Mouse (Mus musculus) Patski (cell line): Measurements from ENCODE around the gene Prss30. TPM values are rescaled to one million over a fixed set of nuclear protein-coding genes. Genes with fewer than 3 reads are reported as not detected.
A peak's percentile ranks its signal among the peaks of the same experiment; 100 is the strongest.
"Not testable (repeated sequence)": the region's sequence is repeated elsewhere in the genome, so short reads cannot be mapped to it uniquely, and the experiment has no call there.

Source experiments
- ATAC-seq: fragments of 100-300 bp; one replicate; pipeline ENCODE4 v1.8.0; 2021
- CTCF ChIA-PET: fragments of 350-600 bp; sonication (Branson Sonifier 250); formaldehyde crosslinking; loops from one replicate; lab custom pipeline; 2022; ENCODE audit warnings: inconsistent platforms; lab: Charles Lee
- POLR2A ChIA-PET: fragments of 350-600 bp; sonication (Branson Sonifier 250); formaldehyde crosslinking; loops from one replicate; lab custom pipeline; 2022; ENCODE audit warnings: antibody characterized with exemption, inconsistent platforms; lab: Charles Lee
- DNase-seq: peaks from one replicate; pipeline ENCODE4 v3.0.0-alpha.2; 2011; ENCODE audit warnings: low read depth, low spot score
- H3K27me3 ChIP-seq: fragments of 371-371 bp; one replicate; pipeline ENCODE4 v1.5.1; 2021
- CTCF ChIP-seq: fragments of 100-300 bp; IDR thresholded peaks from one replicate; pipeline ENCODE4 v1.5.1; 2021
- in situ Hi-C: fragments of 300-500 bp; cut with MboI; formaldehyde crosslinking; loops from 3 replicates; pipeline ENCODE4 v1.11.1; 2018; ENCODE audit warnings: low pct_unique_long_range_greater_than_20kb, mixed read lengths
- polyA plus RNA-seq: library from polyadenylated mRNA; unstranded; gene quantifications from one replicate; pipeline ENCODE4 v1.2.3, GENCODE M21; 2021

Gene Prss30
- polyA plus RNA-seq, 1 experiment from 2014 or later = 0.05 TPM

- ATAC-seq (no peak), DNase-seq (no peak)
- in situ Hi-C loops = loop anchor here (5.0 kb wide), 2 partner anchors 89 to 184 kb away; no protein-coding TSS in a partner anchor
- TF ChIP-seq CTCF = no peak
- ChIA-PET CTCF (interaction anchor here (1.1 to 3.0 kb wide), 8 partner anchors 21 to 188 kb away, joined by 3 to 11 read pairs (median 6); partner anchors contain the start of genes Elob, Prss32, Prss41 and Sbp), POLR2A (no interaction called here)
- H3K27me3 ChIP-seq = no peaks in the 10 kb centered on the region
Measured at GRCm38 (mm10) chr17:23961573-23962122, 18.7 kb downstream of the Prss30 start.

- TF ChIP-seq CTCF = peak; percentile 95
- DNase-seq = peak; percentile 48
- ChIA-PET CTCF (interaction anchor here (0.7 to 3.0 kb wide), 24 partner anchors 10 to 190 kb away, joined by 3 to 11 read pairs (median 5); partner anchors contain the start of genes Elob, Prss32 and Prss41), POLR2A (interaction anchor here (0.5 kb wide), 1 partner anchor 89 kb away, joined by 3 read pairs; no protein-coding TSS in a partner anchor)
- H3K27me3 ChIP-seq = peaks cover 7% of the 10 kb centered on the region
- in situ Hi-C loops = loop anchor here (5.0 kb wide), 2 partner anchors 88 to 183 kb away; no protein-coding TSS in a partner anchor
- ATAC-seq = peak; percentile 79
Measured at GRCm38 (mm10) chr17:23960084-23960738, 20.2 kb downstream of the Prss30 start.

GRCm38 (mm10) chr17:23955174-23955573 lies 25.2 kb downstream of the Prss30 start, which contains the start of gene Sbpl:
TSS of gene Sbpl (minus strand) at chr17:23955274.
- in situ Hi-C loops = no loop called here
- no peak for ATAC-seq
- POLR2A ChIA-PET = no interaction called here
- CTCF ChIA-PET = no interaction called here
- no peak for DNase-seq
- TF ChIP-seq CTCF = no peak
- peaks cover 12% of the 10 kb centered on the region for H3K27me3 ChIP-seq

GRCm38 (mm10) chr17:23950828-23951227 lies 29.5 kb downstream of the Prss30 start:
- H3K27me3 ChIP-seq = peaks cover 11% of the 10 kb centered on the region
- DNase-seq, in situ Hi-C loops, POLR2A ChIA-PET, ATAC-seq: not testable (repeated sequence)
- CTCF ChIA-PET = interaction anchor here (1.1 kb wide), 1 partner anchor 9 kb away, joined by 3 read pairs; no protein-coding TSS in a partner anchor

GRCm38 (mm10) chr17:23949068-23949467 lies 31.3 kb downstream of the Prss30 start:
- in situ Hi-C loops = no loop called here
- ChIA-PET CTCF (no interaction called here), POLR2A (no interaction called here)
- DNase-seq (no peak), ATAC-seq (no peak)
- no peak for TF ChIP-seq CTCF
- H3K27me3 ChIP-seq = no peaks in the 10 kb centered on the region

- CTCF ChIA-PET, ATAC-seq, DNase-seq, POLR2A ChIA-PET, in situ Hi-C loops, H3K27me3 ChIP-seq: not testable (repeated sequence)
Measured at GRCm38 (mm10) chr17:23947486-23947885, 32.9 kb downstream of the Prss30 start.

- ATAC-seq (no peak), DNase-seq (no peak)
- TF ChIP-seq CTCF = no peak
- H3K27me3 ChIP-seq = peaks cover 4% of the 10 kb centered on the region
- POLR2A ChIA-PET = no interaction called here
- CTCF ChIA-PET = interaction anchor here (1.5 kb wide), 1 partner anchor 21 kb away, joined by 3 read pairs; no protein-coding TSS in a partner anchor
- in situ Hi-C loops = no loop called here
Measured at GRCm38 (mm10) chr17:23941372-23941771, 39.0 kb downstream of the Prss30 start, which contains the start of gene Sbp. TSS of gene Sbp (plus strand) at chr17:23941672.

- TF ChIP-seq CTCF = no peak
- in situ Hi-C loops = no loop called here
- ChIA-PET POLR2A (no interaction called here), CTCF (no interaction called here)
- H3K27me3 ChIP-seq = no peaks in the 10 kb centered on the region
- DNase-seq (no peak), ATAC-seq (no peak)
Measured at GRCm38 (mm10) chr17:23931157-23931556, 49.2 kb downstream of the Prss30 start.

- TF ChIP-seq CTCF = no peak
- ChIA-PET POLR2A (interaction anchor here (1.0 kb wide), 1 partner anchor 55 kb away, joined by 3 read pairs; no protein-coding TSS in a partner anchor), CTCF (interaction anchor here (1.3 kb wide), 1 partner anchor 35 kb away, joined by 5 read pairs; no protein-coding TSS in a partner anchor)
- no peaks in the 10 kb centered on the region for H3K27me3 ChIP-seq
- in situ Hi-C loops = no loop called here
- ATAC-seq = peak; percentile 63
- DNase-seq = peak; percentile 19
Measured at GRCm38 (mm10) chr17:23925090-23925493, 55.3 kb downstream of the Prss30 start.

GRCm38 (mm10) chr17:23924531-23925007 lies 55.8 kb downstream of the Prss30 start:
- in situ Hi-C loops = no loop called here
- DNase-seq (peak; percentile 37), ATAC-seq (peak; percentile 97)
- H3K27me3 ChIP-seq = no peaks in the 10 kb centered on the region
- CTCF ChIA-PET = interaction anchor here (1.3 kb wide), 1 partner anchor 36 kb away, joined by 5 read pairs; no protein-coding TSS in a partner anchor
- TF ChIP-seq CTCF = no peak
- POLR2A ChIA-PET = interaction anchor here (1.0 kb wide), 1 partner anchor 54 kb away, joined by 3 read pairs; no protein-coding TSS in a partner anchor

Other genes with a start within 250 kb of the Prss30 start
- gene Paqr4, start 239.7 kb downstream of the Prss30 start, polyA plus RNA-seq = 7.3 TPM
- gene Kremen2, start 234.7 kb downstream of the Prss30 start, polyA plus RNA-seq = not detected
- gene Flywch1, start 209.0 kb downstream of the Prss30 start, polyA plus RNA-seq = 96.0 TPM
- 7.9 TPM for gene Flywch2, start 194.5 kb downstream of the Prss30 start, polyA plus RNA-seq
- 314 TPM for gene Srrm2, start 190.0 kb downstream of the Prss30 start, polyA plus RNA-seq
- gene Elob, start 151.4 kb downstream of the Prss30 start, polyA plus RNA-seq = 610 TPM
- not detected for gene Prss33, start 144.5 kb downstream of the Prss30 start, polyA plus RNA-seq
- 0.45 TPM for gene Prss32, start 136.7 kb downstream of the Prss30 start, polyA plus RNA-seq
- 0.35 TPM for gene Prss41, start 136.4 kb downstream of the Prss30 start, polyA plus RNA-seq
- not detected for gene Prss21, start 112.5 kb downstream of the Prss30 start, polyA plus RNA-seq
- gene Dcpp1, start 99.7 kb downstream of the Prss30 start, polyA plus RNA-seq = not detected
- not detected for gene Dcpp2, start 99.7 kb downstream of the Prss30 start, polyA plus RNA-seq
- not detected for gene Dcpp3, start 63.1 kb downstream of the Prss30 start, polyA plus RNA-seq
- gene Sbp, start 38.9 kb downstream of the Prss30 start, polyA plus RNA-seq = not detected
- gene Sbpl, start 25.3 kb downstream of the Prss30 start, polyA plus RNA-seq = not detected
- 0.28 TPM for gene Prss22, start 17.5 kb upstream of the Prss30 start, polyA plus RNA-seq
- gene Prss27, start 57.6 kb upstream of the Prss30 start, polyA plus RNA-seq = 0.28 TPM
- gene Kctd5, start 92.9 kb upstream of the Prss30 start, polyA plus RNA-seq = 57.8 TPM
- gene Pdpk1, start 170.4 kb upstream of the Prss30 start, polyA plus RNA-seq = 31.3 TPM
- 69.3 TPM for gene Amdhd2, start 183.2 kb upstream of the Prss30 start, polyA plus RNA-seq
- gene Atp6v0c, start 189.1 kb upstream of the Prss30 start, polyA plus RNA-seq = 426 TPM
- gene Tbc1d24, start 225.0 kb upstream of the Prss30 start, polyA plus RNA-seq = 9.2 TPM
- 0.08 TPM for gene Ntn3, start 229.0 kb upstream of the Prss30 start, polyA plus RNA-seq
- 8.6 TPM for gene Tedc2, start 240.3 kb upstream of the Prss30 start, polyA plus RNA-seq